Mouse (Mus musculus) CD4-positive naive resting alpha-beta T cell, adult 76 days (primary cell): ENCODE results near the gene A930004D18Rik. TPM values are rescaled to one million over a fixed set of nuclear protein-coding genes. Genes with fewer than 3 reads are reported as not detected.

Experiments used
- total RNA-seq: library from RNA; stranded (reverse); gene quantifications from one replicate; pipeline ENCODE4 v1.2.4, GENCODE M21; 2023

A930004D18Rik gene
- total RNA-seq: not detected

GRCm38 (mm10) chr2:18037491-18037890 lies at the start of gene A930004D18Rik:
Gene A930004D18Rik (minus strand): TSS chr2:18037737.

GRCm38 (mm10) chr2:18055016-18055928 lies 17.7 kb upstream of the A930004D18Rik start, which contains the start of gene Mllt10:
Gene Mllt10 (plus strand): TSS chr2:18055237.

GRCm38 (mm10) chr2:18048453-18049075 lies 11.0 kb upstream of the A930004D18Rik start, which contains the start of gene Skida1:
Gene Skida1 (minus strand): TSS chr2:18049051.

GRCm38 (mm10) chr2:17996858-17997257 lies 40.7 kb downstream of the A930004D18Rik start, which contains the start of gene H2al2a:
Gene H2al2a (minus strand): TSS chr2:17996958.

Other genes starting within 250 kb of the A930004D18Rik start
- gene H2al2a, start 40.8 kb downstream of the A930004D18Rik start, total RNA-seq: not detected
- gene Skida1, start 11.3 kb upstream of the A930004D18Rik start, total RNA-seq: 0.18 TPM
- gene Mllt10, start 17.5 kb upstream of the A930004D18Rik start, total RNA-seq: 121 TPM